Mouse (Mus musculus): ENCODE measurements around the gene Ado. TPM values are rescaled to one million over a fixed set of nuclear protein-coding genes. Genes with fewer than 3 reads are reported as not detected.
A peak's percentile ranks its signal among the peaks of the same experiment; 100 is the strongest.

Ado gene
- polyA plus RNA-seq, 1 experiment from 2014 or later: 33.3 TPM

GRCm38 (mm10) chr10:67536621-67537141 lies 12.1 kb downstream of the Ado start:
- DNase-seq (ENCODE audit: low spot score): peak; percentile 69

DNA sequence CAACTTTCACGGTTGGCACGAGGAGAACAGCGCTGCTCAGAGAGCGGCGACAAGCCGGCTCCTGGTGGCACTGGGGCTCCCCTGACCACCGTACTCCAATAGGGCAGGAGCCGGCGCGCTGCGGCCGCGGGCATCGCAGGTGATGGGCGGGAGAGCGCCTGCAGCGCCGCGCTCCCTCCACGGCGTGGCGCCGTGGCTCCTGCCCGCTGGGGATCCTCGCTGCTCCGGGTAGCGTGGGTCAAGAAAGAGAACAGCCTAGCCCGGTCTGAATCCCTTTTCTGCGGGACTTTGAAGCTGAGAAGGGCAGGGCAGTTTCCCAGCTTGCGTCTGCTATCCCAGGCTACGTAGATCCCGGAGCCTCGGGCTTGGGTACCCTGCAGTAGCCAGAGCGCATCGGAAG lies 12.8 kb downstream of the Ado start:
- DNase-seq (ENCODE audit: low spot score): peak; percentile 66

- peak; percentile 65 for DNase-seq (ENCODE audit: low spot score)
Observed at GRCm38 (mm10) chr10:67535256-67535655, 13.5 kb downstream of the Ado start, which contains the start of gene Egr2. Egr2 (plus strand) TSS chr10:67535475.

DNA sequence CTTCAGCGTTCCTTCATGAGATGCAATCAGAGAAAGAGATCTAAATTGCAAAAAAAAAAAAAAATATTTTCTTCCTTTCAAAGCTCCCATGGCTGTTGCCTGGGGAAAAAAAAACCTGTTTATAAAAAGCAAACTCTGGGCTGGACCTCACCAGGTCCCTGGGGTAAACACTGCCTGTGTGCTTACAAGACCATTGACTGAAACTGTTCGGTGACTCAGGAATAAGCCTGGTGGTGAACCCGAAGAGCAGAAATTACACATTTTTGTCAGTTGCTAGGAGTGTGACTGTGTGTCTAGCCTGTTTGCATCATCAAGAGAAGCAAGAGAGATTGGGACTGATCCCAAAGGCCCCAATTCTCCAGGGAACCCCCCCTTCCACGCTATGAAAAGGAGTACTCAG lies 19.0 kb downstream of the Ado start:
- DNase-seq (ENCODE audit: low spot score): no peak

- DNase-seq (ENCODE audit: low spot score): no peak
Observed at GRCm38 (mm10) chr10:67526435-67526834, 22.3 kb downstream of the Ado start.

DNA sequence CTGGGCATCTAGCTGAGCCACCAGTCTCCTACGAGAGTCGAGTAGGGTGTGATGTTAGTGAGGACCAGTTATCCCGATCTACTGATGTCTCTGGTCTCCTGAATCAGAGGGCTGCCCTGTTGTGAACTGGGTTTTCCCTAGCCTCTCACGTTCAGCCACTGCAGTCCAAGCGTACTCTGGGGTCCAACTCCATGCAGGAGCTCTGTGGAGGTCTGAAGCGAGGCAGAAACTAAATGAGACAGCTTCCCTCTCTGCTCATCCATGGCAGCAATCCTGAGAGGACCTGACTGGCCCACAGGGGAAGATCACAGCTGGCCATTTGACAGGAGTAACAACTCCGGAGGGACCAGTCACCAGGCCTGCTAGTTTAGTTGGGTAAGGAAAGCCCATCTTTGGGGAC lies 24.1 kb downstream of the Ado start:
- DNase-seq (ENCODE audit: low spot score): no peak

- DNase-seq (ENCODE audit: low spot score): no peak
Observed at GRCm38 (mm10) chr10:67524130-67524529, 24.6 kb downstream of the Ado start.

GRCm38 (mm10) chr10:67518733-67519132 lies 30.0 kb downstream of the Ado start:
- DNase-seq (ENCODE audit: low spot score): no peak

- no peak for DNase-seq (ENCODE audit: low spot score)
Observed at GRCm38 (mm10) chr10:67512871-67513270, 35.9 kb downstream of the Ado start.

GRCm38 (mm10) chr10:67512211-67512610 lies 36.5 kb downstream of the Ado start:
- no peak for DNase-seq (ENCODE audit: low spot score)

DNA sequence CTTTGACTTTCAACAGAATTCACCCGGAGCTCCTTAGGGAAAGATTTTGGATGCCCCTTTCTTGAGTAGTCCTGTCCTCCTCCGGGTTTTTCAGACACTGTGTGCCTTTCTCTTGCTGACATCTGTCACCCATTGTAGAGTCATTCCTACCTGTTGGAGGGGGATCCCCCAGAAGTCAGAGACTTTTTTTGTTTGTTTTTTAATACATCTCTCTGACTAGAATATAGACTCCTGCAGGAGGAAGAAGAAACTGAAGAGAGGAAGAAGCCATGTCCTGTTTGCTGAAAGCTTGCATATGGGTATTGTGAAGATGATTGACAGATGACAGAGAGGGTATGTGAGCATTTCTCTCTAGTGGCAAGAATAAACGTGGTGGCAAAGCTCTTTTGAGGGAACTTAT lies 43.5 kb downstream of the Ado start:
- DNase-seq (ENCODE audit: low spot score): no peak

- DNase-seq (ENCODE audit: low spot score): peak; percentile 57
Observed at GRCm38 (mm10) chr10:67504046-67504445, 44.7 kb downstream of the Ado start.

- DNase-seq (ENCODE audit: low spot score): peak; percentile 85
Observed at GRCm38 (mm10) chr10:67503320-67503995, 45.3 kb downstream of the Ado start.

DNA sequence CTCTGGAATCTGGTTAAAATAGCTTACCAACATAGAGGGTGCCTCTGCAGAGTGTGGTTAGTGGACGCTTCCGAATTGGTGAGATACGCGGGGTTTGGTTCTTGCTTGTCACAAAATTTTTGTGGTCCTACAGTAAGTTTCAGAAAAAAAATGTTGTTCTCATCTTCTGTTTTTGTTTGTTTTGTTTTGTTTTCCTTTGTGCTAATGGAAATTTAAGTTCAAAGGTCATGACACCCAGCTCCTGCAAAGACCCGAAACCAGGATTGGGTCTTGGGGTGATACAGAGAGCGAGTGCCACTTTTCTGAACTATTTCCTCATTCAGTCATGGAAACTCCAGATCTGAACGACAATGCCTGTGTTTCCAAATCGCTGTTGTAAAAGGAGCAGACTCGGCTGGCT lies 50.8 kb downstream of the Ado start:
- no peak for DNase-seq (ENCODE audit: low spot score)

DNA sequence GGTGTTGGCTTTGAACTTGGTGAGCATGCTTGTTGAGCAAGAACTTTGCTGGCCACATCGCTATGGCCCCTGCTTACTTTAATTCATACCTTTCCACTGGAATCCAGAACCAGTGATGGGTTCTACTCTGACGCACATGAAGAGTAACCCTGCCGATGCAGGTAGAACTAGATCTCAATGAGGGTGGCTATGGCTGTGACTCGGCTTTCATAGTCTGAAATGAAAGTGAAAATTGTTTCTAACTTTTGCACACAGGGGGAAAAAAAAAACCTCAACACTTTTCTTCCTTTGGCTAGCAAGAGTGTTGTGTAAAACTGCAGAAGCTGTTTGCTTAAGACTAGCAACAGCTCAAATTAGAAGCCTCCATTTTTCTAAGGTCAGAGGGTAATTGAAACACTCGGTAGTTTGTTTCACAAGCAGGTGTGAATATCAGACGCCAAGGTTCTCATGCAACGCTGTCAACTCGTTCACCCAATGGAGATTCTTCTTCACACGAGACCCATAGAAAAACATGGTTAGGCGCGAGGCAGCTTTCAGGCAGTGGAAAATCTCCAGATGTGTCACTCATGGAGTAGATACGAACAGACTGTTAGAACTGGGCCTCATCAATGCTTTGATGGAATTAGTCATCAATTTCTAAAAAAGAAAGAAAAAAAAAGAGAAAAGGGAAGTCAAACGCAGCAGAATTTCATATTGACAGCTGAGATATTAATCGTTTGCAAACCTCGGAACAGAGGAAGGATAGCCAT lies 51.4 kb downstream of the Ado start:
- DNase-seq (ENCODE audit: low spot score): peak; percentile 7

Other genes with a start within 250 kb of the Ado start
- gene Egr2, start 13.5 kb downstream of the Ado start, polyA plus RNA-seq (2015; fragmentation: Nextera tagmentation; extraction: Ambion mirVana): 8.7 and 10.7 TPM in 2 replicates